Comparison of ENCODE assay signal across 17 mouse cellular contexts in genomic region chr1:193093596-193093995, GRCm38 (mm10). TPM values are rescaled to one million over a fixed set of nuclear protein-coding genes. Genes with fewer than 3 reads are reported as not detected.
"Had no signal": no experiment of that assay in that cellular context is flagged by ENCODE, and none has a peak within 500 bp of the region (broad histone marks: within the 10 kb centered on the region; RNA-seq: fewer than 3 reads in every experiment).

No protein-coding gene starts in this region.

- H3K27me3 ChIP-seq: midbrain, embryonic 12.5 days; neural tube, embryonic 12.5 days had no signal

- H3K36me3 ChIP-seq: lung, embryonic 15.5 days; midbrain, embryonic 12.5 days; neural tube, embryonic 12.5 days had no signal

- H3K27ac ChIP-seq: lung, embryonic 15.5 days; macrophage; midbrain, embryonic 12.5 days; neural tube, embryonic 12.5 days had no signal

- H3K4me3 ChIP-seq: lung, embryonic 15.5 days; megakaryocyte, embryonic 14.5 days; midbrain, embryonic 12.5 days; neural tube, embryonic 12.5 days had no signal

- ATAC-seq: liver, postnatal 0 days; lung, postnatal 0 days had no signal

- H3K4me1 ChIP-seq: lung, embryonic 15.5 days; neural tube, embryonic 12.5 days had no signal

- H3K9me3 ChIP-seq: lung, embryonic 15.5 days; megakaryocyte, embryonic 14.5 days; midbrain, embryonic 12.5 days; neural tube, embryonic 12.5 days had no signal

- H3K4me2 ChIP-seq: lung, embryonic 15.5 days; midbrain, embryonic 12.5 days; neural tube, embryonic 12.5 days had no signal

- DNase-seq: liver, postnatal 0 days; lung, adult 2 months; lung, postnatal 14 days; lung, postnatal 36 days; midbrain, embryonic 14.5 days; right cerebral cortex, postnatal 14 days; thymus, adult 18-20 months; thymus, postnatal 14 days; thymus, postnatal 36 days had no signal

- H3K9ac ChIP-seq: liver, postnatal 0 days; lung, embryonic 15.5 days; midbrain, embryonic 12.5 days; neural tube, embryonic 12.5 days had no signal

RNA-seq across cellular contexts. Expression of gene Syt14, which starts 58.0 kb away (rescaled TPM):
- total RNA-seq: megakaryocyte progenitor cell, adult 5-6 weeks; monocyte, adult 5-6 weeks had no signal
- polyA plus RNA-seq: macrophage had no signal

RNA-seq across cellular contexts. Expression of gene Irf6, which starts 59.3 kb away (rescaled TPM):
- total RNA-seq: monocyte, adult 5-6 weeks had no signal
- polyA plus RNA-seq: macrophage had no signal
